Mouse (Mus musculus): ENCODE data around the gene Ltb4r2.

DNA sequence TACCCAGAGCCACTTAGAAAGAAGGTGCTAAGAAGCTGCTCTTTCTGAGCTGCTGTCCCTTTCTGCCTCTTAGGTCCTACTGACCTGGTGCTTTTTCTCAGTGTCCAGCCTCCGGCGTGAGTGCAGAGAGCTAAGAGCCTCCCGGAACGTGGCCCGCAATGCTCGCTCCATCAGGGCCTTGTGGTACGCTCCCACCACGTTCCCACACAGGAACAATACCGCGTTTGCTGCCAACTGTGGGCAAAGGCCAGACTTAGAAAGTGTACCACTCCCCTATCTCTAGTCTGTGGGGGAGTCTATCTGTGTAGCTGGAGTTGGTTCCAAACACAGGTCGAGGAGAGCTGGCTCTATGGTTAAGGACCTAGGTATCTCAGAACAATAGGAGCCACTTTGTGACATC is 19.5 kb downstream of the Ltb4r2 start:
- TF ChIP-seq POLR2A (IDR thresholded peaks at IDR 0.05; ENCODE audit: control insufficient read depth, low read depth, low read length) (no peak), CTCF (IDR thresholded peaks at IDR 0.05; ENCODE audit: control insufficient read depth, insufficient read depth, insufficient replicate concordance, low read depth, low read length) (no peak)
